Mouse (Mus musculus): ENCODE results near the gene Prrg4. TPM values are rescaled to one million over a fixed set of nuclear protein-coding genes. Genes with fewer than 3 reads are reported as not detected.
"Not testable (repeated sequence)": the region's sequence is repeated elsewhere in the genome, so short reads cannot be mapped to it uniquely, and the experiment has no call there.

Prrg4 gene
- polyA plus RNA-seq, 1 experiment, result 0.47 TPM

DNA sequence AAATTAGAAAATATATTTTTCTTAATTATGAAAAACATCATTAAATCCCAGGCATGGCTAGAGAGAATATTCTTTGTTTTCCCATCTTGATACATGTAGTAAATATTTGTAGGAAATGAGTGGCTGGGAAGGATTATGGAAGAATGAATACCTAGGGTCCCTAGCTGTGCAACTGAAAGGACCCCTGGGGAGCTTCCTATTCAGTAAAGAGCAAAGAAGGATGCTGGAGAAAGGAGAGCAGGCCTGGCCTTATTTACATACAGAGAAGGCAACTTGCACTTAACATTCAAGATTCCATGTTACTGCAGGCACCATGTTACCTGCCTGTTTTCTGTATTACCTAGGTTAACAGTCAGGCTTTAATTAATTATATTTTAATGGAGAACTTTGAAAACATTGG lies 7.1 kb downstream of the Prrg4 start:
- DNase-seq (ENCODE audit: low read depth), result no peak

DNA sequence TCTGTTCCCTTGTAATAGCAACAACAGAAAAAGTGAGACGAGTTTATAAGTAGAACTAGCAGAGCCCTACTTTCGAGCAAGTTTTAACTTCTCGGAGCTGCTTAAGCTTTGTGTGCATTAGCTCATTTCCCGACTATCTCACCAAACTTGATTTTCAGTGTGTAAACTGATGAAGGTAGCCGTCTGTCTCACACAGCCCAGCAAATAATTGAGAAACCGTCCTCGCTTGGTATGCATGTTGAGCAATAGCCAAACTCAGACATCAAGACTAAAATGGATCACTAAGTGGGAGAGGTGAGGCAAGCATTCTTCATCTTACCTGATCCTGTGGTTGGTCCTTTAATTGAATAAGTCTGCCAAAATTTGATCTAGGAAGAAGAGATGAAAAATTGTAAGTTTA lies 7.9 kb downstream of the Prrg4 start:
- DNase-seq (ENCODE audit: low read depth), result peak; percentile 60

DNA sequence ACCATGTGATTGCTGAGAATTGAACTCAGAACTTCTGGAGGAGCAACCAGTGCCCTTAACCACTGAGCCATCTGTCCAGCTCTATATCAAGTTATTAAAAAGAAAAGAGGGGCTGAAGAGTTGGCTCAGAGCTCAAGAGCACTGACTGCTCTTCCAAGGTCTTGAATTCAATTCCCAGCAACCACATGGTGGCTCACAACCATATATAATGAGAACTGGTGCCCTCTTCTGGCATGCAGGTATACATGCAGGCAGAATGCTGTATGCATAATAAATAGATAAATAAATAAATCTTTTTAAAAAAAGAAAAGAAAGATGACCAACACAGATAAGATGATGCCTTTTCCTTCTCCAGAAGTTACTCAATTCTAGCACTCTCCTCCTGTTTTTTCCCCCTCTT lies 8.7 kb downstream of the Prrg4 start:
- no peak for DNase-seq (ENCODE audit: low read depth)

DNA sequence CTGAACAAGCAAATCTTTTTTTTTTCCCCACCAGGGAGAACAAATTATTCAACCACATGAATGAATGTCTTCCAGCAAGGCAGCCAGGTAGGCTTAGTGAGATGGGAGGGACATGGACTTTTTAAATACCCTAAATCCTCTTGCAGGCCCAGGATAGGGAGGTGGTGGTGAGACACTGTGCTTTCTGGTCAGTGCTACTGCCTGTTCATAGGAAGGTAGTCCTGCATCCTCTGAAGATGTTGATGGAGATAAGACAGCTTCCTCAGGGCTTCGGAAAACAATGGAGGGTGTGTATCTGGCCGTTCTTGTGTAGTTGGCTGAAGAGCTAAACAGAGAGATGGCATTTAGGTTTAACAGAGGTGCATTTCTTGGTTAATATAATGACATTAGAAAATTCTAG lies 17.2 kb downstream of the Prrg4 start:
- no peak for DNase-seq (ENCODE audit: low read depth)

DNA sequence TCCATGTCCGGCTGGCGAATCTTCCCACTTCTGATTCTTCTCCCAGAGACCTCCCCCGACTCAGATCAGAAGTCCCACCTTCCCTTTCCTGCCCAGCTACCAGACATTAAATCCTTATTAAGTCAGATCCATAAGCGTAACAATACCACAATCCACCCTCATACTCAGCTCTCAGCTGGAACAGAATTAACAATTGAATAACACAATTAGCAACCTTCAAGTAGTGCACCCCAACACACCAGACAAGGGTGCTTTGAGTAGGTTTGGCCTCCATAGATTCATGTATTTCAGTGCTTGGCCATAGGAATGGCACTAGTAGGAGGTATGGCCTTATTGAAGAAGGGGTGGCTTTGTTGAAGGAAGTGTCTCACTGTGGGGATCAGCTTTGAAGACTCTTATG lies 23.5 kb downstream of the Prrg4 start:
- no peak for DNase-seq (ENCODE audit: low read depth)

DNA sequence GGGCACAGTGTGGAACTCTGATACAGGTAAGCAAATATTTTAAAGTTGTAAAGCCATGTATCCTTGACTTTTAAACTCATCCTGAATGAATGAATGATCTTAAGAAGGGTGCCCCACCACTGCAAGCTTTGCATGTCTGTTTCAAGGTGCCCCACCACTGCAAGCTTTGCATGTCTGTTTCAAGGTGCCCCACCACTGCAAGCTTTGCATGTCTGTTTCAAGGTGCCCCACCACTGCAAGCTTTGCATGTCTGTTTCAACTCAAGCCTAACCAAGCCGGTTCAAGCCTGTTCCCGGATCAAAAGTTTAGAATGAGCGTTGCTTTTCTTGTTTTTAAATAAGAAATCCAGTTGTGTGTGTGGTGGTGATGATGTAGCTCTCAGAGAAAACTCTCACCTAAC lies 30.9 kb downstream of the Prrg4 start:
- not testable (repeated sequence) for DNase-seq (ENCODE audit: low read depth)

DNA sequence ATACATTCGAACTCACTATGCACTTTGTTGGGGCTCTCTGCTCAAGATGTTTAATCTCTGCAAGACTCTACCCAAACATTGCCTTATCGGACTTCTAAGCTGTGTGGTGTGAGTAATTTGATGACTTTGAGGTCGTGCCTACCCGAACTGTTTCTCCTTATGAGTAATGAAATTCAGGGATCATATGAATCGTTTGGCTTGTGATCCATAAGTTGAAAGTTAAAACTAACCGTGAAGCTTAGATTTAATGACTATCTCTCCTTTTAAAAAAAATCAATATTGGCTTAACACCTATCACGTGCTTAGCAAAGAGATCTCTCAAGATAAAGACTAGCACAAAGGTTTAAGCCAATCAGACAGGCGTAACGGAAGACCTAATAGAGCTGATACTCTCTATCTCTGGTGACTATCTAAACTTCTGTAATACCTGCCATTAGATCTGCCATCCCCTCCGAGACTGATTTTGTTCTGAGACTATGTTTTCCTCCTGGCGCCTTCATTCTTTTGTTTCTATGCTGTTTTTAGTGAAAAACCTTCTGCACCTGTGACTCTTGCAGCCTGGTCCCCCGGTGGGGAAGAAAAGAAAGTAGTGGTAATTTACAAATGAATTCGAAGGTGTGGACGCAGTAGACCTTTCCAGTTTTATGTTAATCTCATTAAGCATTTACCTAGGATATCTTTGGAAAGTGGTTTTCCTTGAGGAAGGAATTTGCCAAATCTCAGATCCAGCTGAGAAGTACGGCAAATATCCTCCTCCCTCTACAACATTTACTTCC lies 31.9 kb downstream of the Prrg4 start:
- DNase-seq (ENCODE audit: low read depth), result no peak

DNA sequence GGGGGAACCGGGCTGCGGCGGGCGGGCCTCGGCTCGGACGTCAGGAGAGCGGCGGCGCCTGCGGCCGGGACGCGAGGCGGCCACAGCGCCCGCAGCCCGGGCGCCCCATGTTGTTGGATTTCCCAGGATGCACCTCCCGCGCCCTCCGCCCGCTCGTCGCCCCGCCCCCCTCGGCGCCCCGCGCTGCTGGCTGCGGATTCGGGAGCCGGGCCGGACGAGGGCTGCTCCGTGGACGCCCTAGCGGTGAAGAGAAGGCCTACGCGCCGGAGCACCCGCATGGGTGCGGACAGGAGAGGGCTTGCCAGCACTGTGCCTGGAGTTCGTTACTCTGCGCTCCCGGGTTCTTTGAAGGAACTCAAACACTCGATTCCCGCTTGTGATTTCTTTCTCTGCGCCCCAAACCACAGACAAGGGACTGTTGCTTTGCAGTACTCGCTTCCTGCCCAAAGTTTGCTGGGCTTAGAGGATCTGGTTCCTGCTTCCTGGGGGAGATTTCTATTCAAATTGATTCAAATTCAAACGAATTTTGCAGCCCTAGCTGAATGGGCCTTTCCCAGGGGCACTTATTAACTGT lies 32.7 kb downstream of the Prrg4 start:
- no peak for DNase-seq (ENCODE audit: low read depth)

DNA sequence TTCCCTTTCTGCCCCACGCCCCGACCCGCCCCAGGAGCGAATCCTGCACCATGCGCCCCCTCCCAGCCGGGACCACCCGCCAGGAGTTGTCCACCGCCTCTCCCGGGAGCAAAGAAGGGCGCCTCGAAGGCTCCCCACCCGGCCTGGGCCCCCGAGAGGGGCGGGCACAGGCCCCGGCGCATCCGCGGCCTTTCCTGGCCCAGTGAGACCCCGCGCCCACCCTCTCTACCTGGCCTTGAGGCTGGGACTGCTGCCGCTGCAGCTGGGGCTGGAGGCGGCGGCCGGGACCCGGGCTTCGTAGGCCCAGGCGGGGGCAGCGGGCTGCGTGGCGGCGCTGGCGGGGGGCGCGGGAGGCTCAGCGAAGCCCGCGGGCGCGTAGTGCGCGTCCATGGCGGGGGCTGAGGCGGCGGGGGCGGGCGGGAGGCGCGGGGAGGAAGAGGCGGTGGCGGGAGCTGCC lies 33.3 kb downstream of the Prrg4 start, which contains the start of gene Qser1:
TSS of gene Qser1 (minus strand) at position 390 of the 457 bp plus-strand sequence.
- no peak for DNase-seq (ENCODE audit: low read depth)

DNA sequence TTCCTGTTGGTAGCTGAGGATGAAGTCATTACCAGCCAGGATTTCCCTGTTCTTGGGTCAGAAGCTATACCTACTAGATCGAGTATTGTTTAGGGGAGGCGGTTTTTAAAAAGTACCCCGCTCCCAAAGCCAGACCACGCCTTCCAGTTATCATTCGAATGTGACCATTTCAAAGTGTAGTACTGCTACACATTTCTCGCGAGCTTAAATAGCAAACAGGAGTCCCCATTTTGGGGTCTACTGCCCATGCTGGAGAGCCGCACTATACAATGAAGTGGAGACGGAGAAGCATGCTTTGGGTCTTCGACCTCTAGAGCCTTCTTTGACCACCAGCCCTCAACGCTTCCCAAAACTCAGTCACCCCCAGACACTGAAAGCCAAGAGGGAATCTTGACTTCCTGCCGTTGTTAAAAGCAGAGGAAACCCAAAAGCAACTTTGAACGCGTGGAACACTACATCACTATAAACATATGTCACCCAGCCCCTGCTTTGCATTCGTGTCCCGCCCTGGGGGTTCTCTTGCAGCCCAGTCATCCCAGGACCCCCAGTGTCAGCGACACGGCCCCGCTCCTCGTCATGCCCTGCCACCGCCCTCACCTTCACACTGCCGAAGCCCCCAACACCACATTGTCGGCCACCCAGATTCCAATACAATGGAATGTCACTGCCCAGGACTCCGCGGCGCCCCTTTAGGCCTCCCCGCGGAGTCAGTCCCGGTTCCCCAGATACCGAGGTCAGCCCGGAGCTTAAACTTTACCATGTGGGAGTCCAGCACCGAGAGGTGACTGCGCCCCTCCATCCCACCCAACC lies 33.9 kb downstream of the Prrg4 start:
- no peak for DNase-seq (ENCODE audit: low read depth)

DNA sequence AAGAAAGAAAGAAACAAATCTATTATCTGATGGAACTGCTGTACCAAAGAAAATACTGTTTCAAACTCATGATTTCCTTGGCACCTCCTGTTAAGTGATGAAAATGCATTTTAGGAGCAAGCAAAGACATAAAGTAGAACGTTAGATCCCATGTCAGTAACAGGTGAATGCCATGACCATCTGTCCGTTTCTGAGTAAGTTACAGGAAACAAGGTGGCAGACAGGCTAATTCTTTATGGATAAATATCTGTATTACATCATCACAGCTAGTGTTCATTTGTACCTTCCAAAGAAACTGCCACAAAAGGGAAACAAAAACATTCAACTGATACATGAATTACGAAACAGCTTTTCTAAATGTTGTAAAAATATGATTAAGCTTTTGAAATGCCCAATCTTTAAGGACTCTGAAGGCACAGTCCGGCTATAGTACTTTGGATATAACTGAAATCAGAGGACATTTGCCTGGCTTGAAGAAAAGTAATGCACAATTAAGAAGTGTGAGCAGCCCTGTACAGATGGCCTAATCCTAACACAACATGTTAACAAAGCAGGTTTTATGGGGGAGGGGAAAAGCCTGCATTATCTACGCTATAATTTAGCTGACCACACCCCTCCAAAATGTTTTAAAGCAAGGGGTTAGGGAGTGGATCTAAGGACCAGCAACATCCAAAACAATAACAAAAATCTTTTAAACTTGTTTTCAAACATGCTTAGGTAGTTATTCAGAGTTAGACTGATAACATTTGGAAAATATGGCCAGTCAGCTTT lies 35.3 kb downstream of the Prrg4 start:
- no peak for DNase-seq (ENCODE audit: low read depth)

DNA sequence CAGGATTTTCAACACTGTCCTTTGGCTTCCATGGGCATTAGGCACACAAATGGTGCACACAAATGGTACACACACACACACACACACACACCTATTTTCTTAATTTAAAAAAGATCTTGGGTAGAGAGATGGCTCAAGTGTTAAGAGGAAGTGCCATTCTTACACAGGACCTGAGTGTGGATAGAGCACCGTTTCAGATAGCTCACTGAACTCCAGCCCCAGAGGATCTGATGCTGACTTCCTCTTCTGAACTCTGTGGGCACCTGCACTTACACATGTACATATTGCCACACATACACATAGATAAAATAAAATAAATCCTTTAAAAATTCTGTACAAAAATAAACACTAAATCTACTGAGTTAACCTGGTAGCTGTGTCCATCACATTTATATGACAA lies 44.2 kb downstream of the Prrg4 start:
- DNase-seq (ENCODE audit: low read depth), result no peak

Other genes with a start within 250 kb of the Prrg4 start
- gene Tcp11l1, start 137.7 kb downstream of the Prrg4 start, polyA plus RNA-seq (2012; rRNA removed), result 9.2 and 20.2 TPM in 2 replicates
- 0.28 and 0.53 TPM in 2 replicates for gene Pin1rt1, start 133.5 kb downstream of the Prrg4 start, polyA plus RNA-seq (2012; rRNA removed)
- 21.2 and 25.3 TPM in 2 replicates for gene Depdc7, start 107.0 kb downstream of the Prrg4 start, polyA plus RNA-seq (2012; rRNA removed)
- 5.1 and 5.9 TPM in 2 replicates for gene Qser1, start 33.1 kb downstream of the Prrg4 start, polyA plus RNA-seq (2012; rRNA removed)
- 1.9 and 2.7 TPM in 2 replicates for gene Ccdc73, start 17.9 kb upstream of the Prrg4 start, polyA plus RNA-seq (2012; rRNA removed)
- 50.9 and 52.3 TPM in 2 replicates for gene Eif3m, start 167.2 kb upstream of the Prrg4 start, polyA plus RNA-seq (2012; rRNA removed)
- not detected in 2 replicates for gene Gm11060, start 242.1 kb upstream of the Prrg4 start, polyA plus RNA-seq (2012; rRNA removed)

Measured in gonadal fat pad, adult 2 months (tissue).